Mouse (Mus musculus) layer of hippocampus, adult 18-20 months (tissue): ENCODE measurements at regions not wholly inside any gene's neighbourhood (a gene's known extent, or its start where the extent isn't known, plus 50 kb on each side); places are given as distances from the start of the nearest gene placed in this dataset.

Source experiments
- DNase-seq, 2 experiments: peaks; one replicate each; pipeline ENCODE4 v3.0.0; 2022; ENCODE audit warnings: low spot score in 2 of 2

DNA sequence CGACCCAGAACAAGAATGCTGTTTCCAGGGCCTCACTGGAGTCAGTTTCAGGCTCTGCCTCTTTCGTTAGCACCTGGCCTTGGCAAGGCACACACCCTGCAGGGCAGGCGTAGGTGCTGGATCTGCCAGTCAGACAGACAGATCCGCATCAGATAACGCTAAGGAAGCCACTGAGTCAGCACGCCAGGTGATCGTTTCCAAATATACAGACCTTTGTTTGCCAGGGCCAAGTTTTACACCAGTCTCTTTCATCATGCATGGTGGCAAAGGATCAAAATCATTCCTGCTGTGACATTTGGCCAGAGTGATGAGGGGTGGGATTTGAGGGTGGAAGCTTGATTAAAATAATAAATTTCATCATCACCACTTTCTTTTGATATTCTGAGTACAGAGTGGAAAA is 411.0 kb downstream of the Ofcc1 start:
- no peak for DNase-seq

DNA sequence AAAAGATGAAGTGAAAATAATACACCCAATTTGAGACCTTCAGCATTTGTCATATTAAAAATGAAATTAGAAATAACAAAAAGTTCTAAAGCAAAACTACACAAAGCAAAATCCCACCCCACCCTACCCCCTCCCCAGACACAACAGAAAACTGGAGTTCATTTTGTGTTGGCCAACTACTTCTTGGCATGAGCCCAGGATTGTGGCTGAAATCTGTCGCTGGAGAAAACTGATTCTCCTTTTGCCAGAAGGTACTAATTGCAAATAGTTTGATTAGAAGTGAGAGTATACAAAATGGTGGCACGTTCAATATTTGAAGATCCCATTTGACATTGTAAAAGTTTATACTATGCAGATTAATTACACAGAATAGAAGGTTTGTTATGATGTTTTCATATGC is 426.0 kb downstream of the Ofcc1 start:
- DNase-seq: no peak

DNA sequence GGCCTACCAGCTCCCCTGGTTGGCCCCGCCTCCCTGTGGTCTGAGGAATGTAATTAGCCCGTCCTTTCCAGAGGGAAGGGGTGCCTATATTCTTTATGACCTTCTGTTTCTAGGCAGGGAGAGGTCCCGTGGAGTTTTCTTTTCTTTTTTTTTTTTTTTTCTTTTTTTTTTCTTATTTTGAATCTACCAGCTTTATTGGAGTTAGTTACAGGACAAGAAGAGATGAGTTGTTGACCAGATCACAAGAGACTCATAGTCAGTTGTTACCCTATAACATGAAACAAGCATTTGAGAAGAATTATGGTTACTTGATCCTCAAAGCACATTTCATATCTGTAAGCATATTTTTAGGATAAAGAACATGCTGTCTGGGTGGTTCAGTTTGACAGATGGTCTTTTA is 429.8 kb downstream of the Ofcc1 start:
- DNase-seq: no peak

DNA sequence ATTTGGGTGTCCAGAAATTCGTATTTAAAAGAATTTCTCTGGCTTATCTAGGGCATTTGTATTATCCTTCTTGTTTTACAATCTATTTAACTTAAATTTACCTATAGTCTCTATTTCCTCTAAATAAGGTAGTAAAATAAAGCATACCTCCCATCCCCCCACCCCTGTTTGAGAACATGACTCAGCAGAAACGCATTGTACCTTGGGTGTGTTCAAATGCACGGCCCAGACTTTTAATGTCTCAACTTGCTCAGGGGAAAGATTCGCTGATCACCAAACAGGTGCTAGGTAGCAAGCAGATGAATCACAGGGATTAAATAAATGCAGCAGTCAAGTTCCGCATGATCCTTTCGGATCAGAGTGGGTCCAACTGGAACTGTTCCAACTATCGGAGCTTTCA is 432.7 kb downstream of the Ofcc1 start:
- no peak for DNase-seq

DNA sequence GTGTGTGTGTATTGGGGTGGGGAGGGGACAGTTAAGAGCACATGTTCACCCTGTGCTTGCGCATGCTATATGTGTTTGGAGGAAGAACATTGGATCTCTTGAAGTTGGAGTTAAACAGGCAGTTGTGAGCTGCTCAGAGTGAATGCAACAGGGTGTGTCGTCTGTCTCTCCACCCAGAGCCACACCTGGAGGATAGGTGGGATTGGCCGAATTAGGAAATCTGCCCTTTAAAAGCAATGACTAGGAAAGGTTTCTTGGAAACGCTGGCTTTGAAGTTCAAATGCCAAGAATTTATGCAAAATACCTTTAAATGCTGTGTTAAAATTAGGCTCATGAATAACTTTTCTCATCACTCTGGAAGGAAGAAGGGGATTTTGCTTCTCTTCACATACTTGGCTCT is 436.9 kb downstream of the Ofcc1 start:
- DNase-seq: no peak

DNA sequence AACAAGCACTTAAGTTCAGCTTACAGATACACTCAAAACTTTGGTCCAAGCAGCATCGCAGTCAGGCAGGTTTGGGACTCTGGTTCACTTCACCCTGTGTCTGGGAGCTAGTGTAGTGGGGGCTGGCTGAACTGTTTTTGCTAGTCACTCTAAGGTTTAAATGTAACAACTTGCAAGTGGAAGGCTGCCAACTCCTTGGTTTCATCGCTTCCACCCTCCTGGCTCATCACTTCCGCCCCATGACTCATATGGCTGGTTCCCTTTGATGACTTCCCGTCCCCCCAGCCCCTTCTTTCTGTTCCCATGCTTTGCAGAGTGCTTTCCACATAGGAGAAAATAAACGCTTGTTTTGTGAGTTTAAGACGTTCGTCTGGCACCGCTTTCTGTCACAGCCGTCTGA is 438.1 kb downstream of the Ofcc1 start:
- peak in 1 of 2 experiments; percentile 10 for DNase-seq

DNA sequence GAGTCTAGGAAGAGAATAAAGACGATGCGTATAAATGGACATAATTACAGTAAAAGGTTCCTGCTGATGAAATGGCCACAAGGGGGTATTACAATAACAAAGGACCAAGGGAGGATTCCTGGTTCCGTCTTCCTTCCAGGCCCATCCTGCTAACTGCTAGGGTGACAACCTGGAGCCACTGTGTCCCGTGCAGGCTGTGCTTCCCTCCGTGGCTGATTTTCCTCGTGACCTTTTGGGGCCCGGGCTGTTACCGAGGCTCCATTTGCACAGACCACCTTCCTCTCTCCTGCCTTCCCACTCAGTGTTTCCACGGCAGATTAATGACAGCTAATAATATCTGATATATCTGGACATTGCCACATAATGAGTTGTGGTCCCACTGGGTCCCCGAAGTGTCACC is 453.5 kb downstream of the Ofcc1 start:
- no peak for DNase-seq

DNA sequence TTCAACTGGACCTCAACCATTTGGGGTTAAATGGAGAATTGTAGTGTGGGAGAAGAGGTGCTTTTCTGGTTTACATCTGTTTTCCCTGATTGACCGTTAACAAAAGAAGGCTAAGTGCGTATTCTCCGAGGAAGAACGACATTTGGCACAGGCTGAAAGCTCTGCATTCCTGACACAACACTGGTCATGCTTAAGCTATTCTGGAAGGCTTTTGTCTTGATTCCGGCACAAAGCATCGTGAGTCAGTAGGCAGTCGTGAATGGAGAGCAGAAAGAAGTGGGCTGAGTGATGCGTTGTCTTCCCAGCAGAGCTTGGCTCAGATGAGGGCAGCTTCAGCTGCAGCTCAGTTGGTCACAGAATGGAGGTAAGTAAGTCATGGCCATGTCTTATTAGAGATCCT is 457.0 kb downstream of the Ofcc1 start:
- DNase-seq: peak in 1 of 2 experiments; percentile 5

DNA sequence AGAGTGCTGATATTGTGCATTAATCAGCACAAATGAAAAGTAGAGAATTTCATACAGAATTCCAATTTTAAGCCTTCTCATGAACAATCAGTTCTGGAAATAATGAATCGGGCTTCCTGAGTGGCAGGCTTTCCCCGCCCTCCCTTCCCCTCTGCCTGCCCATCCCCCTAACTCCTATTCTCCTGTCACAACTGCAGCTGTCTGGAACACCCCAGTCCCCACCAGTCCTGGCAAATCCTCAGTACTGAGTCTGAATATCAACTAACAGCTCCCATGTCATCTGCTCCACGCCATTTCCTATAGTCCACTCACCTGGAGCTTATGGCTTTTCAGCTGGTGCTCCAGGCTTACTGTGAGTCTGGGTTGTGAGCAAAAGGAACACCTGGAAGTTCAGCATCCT is 457.9 kb downstream of the Ofcc1 start:
- DNase-seq: no peak

DNA sequence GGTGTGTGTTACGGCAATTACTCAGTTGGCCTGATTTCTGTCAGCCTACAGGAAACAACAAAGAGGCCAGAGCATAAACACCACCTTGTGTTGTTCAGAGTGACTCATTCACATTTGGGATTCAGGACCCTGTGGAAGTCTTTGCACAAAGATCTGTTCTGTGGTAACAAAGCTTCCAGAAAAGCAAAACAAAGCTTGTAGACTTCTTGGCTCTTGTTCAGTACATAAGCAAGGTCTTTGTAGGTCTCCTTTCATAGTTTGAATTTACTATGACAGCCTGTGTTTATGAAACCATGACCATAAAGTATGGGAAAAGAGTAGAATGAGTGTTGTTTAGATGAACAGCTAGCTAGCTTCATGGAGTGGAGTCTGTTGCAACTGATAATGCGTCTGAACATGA is 461.9 kb downstream of the Ofcc1 start:
- no peak for DNase-seq

DNA sequence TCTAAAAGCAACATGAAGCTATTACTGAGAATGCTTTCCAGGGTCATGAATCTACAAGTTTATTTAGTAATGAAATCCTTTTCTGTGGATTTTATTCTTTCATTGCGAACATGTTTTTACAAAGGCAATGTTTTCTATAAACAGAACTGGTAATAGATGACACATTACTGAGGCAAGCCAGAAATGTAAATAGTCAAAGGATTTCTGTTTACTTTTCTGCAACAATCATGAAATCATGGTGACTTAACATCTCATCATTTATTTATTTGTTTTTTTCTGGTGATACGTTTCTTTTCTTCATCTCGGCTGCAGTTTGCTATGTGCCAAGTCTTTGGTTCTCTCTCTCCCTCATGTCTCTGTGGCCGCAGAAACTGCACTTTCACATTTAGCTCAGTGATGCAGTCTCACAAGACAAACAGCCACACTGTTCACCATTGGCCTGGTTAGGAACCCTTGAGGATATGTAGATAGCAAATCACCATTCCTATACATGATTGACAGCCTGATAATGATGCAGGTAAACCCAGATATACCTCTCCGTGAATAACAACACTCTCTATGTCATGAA is 462.8 kb downstream of the Ofcc1 start:
- DNase-seq: no peak

DNA sequence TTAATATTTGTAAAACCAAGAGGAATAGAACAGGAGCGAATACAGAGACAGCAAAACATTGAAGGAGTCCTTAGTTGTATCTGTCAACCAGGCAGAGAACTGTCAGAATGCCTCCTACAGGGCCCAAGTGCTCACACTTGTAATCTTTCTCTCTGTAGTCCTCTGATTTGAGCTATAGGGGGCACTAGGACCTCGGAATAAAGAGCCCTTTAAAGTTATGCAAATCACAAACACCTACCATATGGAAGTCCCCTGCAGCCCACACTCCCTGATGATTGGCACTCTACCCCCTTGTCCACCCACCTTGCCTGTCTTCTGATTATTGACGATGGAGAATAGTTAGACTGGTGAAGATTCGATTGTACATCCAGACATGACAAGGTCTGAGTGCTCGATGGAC is 467.1 kb downstream of the Ofcc1 start:
- peak; percentile 25 to 64 for DNase-seq

DNA sequence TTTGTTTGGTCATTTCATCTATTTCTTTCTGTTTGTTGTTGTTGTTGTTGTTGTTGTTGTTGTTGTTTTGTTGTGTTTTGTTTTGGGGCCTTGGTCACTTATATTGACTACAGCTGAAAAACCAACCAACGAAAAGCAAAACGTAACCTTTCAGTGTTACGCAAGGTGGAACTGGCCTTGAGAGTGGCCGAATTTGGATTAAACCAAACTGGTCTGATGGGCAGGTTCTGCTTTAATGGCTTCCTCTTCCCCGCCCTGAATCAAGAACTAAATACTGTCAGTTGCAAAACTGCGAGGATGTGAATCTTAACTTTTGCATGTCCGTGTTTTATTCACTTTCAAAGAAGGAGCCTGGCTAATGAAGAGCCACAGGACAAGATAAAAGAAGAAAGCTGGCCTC is 480.2 kb downstream of the Ofcc1 start:
- DNase-seq: no peak

DNA sequence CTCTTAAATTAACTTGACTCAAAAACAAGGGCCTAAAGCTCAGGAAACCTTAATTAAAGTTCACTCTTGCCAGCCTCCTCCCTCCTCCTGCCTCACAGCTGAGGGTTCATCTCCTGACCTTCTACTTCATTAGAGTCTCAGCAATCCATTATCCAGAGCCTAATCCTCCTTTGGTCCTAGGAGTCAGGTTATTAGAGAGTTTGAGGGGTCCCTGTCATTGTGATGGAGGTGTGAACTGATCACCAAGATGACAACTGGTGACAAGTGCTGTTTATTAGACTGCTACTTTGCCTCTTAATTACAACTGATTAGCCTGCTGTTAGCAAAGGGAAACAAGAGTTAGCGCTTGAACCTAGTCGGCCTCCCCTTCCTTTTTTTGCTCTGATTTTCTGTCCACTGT is 481.1 kb downstream of the Ofcc1 start:
- no peak for DNase-seq

DNA sequence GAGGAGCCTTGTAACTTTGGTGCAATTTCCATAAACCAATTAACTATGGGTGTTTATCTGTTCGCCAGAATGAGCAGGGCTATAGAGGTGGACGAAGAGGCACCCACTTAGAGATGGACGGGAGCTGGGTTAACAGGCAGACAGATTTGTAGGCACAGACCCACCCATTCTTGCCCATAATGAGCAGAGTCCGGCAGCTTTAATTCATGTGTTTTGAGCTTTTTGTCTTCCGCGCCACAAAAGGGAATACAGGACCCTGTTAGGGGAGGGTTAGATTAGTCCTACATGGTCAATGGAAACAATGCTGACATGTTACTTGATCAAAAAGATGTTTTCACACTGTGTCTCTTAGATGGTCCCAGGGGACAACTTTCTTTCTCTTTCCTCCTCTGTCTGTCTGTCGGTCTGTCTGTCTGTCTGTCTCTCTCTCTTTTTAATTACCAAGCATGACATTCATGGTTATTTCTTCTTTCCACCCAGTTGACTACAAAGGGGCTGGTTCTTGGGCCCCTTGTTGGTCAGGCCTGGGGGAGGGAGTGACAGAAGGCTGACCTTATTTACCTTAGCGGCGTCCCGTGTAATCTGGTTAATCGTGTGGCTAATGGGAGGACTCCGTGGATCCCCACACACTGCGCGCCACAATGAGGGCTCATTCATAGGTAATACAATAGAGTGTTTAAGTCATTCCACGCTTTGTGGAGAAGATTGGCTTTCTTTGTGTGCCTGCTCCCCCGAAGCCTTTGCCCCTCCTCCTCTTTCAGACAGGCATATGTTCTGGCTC is 483.7 kb downstream of the Ofcc1 start:
- DNase-seq: no peak

DNA sequence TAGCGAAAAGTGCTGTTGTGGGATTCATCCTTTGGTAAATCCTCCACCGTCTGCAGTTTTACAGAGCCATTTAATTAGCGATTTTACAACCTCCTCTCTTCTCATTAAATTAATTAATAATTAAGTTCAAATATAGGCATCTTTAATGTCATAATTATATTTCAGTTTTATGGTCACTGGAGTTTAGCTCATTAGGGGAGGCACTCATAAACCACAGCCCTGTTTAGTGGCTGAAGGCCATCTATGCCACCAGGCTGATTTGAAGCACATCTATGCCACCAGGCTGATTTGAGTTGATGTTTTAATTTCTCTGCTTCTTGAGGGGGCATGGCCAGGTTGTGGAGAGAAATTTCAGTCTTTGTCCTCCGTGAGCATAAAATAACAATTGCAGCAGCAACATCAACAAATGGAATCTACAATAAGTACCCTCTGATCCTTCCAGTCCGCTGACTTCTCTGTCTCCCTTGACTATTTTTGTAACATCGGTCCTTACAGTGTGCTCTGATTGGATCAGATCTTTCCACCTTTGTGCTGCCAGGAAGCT is 508.9 kb downstream of the Ofcc1 start:
- DNase-seq: no peak

DNA sequence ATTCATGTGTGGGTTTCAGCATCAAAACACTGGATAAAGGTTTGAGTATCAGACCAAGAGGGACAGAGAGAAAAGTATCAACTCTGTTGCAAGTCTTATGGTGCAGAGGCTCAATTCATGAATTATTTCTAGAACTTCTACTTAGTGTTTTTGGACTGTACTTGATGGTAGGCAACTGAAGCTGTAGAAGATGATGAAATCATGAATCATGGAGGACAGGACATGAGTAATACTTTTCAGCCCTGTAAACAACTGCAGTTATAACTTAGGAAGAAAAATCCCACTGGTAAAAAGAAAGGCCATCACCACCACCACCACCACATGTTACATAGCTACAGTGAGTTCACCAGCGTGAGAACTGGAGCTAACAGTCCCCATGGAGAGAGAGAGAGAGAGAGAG is 511.9 kb downstream of the Ofcc1 start:
- DNase-seq: no peak

DNA sequence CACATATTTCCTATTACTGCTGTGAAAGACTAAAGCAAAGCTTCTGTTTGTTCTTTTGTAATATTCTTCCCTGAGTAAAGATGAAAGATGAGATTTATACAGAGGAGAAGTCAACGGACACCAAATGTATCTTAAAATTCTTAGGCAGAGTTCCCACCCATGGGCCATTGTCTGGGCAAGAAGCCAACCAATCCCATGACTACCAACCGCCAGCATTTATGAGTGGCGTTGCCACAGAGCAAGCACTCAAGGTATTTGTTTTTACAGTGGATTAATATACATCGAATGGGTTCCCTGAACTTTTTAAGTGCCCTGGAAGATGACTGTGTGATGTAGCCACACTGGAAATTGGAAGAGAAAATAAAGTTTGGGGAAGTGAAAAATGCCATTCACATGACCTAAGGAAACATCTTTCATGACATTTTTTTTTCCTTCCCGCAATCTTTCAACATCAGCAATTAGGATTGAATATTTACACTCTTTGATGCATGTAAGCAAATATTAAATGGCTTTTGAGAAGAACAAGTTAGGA is 525.1 kb downstream of the Ofcc1 start:
- no peak for DNase-seq

DNA sequence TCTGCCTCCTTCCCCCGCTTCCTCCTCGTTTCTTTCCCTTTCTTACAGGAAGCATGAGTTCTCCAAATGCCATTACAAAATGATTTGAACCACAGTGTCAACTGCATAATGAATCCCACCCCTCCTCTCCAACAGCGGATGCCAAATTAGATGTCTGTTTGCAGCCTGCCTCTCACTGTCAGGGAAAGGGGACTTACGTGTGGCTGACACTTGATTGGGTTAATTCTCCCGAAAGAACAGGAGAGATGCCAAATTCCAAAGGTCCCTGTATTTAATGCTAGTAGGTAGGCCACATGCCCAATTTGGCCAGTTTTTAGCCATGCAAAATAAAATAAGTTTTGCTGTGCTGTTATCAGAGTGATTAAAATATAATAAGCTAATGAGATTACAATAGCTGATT is 525.9 kb downstream of the Ofcc1 start:
- no peak for DNase-seq

DNA sequence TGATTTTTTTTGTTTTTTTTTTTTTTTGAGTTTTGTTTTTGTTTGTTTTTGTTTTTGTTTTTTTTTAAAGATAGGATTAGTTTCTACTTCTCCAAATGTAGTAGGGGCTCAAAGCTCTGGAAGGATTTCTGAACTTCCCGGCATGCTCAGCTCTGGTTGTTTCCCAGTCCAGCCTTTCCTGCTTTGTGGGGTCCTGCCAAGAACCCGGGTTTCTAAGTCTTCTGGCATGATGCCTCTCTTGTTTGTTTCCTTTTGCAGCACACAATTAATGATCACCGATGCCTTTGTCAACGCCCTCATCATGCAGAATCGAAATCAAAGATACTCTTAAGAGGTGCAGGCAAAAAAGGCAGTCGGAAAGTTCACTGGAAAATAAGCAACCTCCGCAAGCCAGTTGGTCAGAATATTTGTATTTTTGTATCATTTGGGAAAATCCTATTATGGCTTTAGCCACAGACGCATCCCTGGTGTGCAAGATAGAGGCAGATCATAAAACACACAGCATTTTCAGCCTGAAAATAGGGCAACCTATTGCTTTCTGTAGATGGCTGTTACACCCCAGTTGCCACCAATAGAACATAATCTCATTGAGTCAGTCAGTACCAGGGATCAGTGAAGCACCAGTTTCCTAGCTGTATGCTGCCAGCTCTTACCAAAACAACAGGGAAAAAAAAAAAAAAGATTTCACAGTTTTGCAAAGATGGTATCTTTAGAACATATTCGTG is 526.6 kb downstream of the Ofcc1 start:
- peak in 1 of 2 experiments; percentile 28 for DNase-seq

DNA sequence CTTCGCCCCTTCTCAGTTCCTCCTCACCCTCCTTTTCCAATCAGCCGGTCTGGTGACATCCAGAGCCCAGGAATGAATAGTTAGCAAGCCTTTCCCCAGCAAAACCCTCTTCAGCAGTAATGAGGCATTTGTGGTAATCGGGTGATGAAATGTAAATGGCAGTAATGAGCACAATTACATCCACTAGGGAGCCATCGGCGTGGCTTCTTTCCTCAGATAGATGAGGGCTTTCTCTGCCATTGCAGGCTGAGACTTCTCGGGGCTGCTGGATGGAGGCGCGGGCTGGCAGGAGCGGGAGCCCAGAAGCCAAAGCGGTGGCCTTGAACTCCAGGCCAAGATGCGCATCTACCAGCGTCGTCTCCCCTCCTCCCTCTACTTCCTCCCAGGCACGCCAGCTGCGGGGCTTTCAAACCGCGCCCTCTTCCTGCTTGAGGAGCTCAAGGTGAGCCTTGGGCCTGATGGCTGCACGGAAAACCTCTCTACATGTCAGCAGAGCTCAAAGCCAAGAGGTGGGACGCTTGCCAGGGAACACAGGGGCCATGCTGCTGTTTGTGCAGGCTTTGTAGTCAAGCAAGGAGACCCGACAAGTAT is 537.2 kb downstream of the Ofcc1 start:
- DNase-seq: no peak
